Mouse (Mus musculus) urinary bladder, postnatal 36 days (tissue): Measurements from ENCODE around the gene Fam185a.

Experiments
- DNase-seq, 2 experiments: peaks; one replicate each; pipeline ENCODE4 v3.0.0; 2022; ENCODE audit warnings: low spot score in 2 of 2, mixed read lengths in 1 of 2

The Fam185a gene

DNA sequence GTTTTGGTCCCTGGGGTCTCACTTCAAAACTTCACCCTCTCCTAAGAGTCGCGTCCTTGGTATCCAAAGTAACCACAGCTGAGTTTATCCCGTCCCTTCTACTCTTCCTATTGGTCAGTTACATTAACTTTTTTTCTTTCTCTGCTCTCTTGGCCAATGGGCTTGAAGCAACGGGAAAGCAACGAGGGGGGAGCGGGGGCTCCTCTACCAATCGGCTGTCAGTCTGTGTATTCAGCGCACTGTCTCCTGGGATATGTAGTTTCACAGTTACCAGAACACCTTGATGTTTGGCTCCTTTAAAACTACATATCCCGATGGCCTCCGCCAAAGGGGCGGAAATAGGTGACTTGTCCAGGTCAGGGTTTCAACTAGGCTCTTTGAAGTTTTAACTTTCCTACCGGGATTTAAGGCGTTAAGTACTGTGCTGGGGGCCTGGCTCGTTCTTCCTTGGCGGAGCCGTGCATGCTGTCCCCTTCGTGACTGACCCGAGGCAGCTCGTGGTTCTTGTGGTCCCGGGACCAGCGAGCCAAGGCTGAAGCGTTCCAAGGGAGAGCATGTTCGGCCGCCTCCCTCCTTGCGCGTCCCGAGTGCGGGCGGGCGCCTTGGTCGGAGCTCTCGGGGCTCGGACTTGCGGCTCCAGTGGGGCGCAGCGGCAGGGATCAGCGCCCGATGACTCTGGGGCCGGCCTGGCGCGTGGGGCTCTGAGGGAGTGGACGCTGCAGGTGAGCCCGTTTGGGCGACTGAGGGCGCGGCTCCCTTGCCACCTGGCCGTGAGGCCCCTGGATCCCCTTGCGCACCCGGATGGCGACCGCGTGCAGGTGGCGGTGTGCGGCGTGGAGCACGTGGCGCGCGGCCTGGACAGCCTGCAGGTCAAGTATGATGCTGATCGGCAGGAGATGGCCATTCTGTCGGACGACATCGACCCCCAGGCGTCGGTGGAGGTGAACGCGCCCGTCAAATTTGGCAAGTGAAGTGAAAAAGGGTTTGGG is at the start of gene Fam185a, which contains the start of gene Ccdc146:
Gene Fam185a, plus strand, starts transcription at position 345 of the 989 bp plus-strand sequence.
Gene Ccdc146, minus strand, starts transcription at position 64 of the 989 bp plus-strand sequence.
- DNase-seq: peak; percentile 86 to 92

DNA sequence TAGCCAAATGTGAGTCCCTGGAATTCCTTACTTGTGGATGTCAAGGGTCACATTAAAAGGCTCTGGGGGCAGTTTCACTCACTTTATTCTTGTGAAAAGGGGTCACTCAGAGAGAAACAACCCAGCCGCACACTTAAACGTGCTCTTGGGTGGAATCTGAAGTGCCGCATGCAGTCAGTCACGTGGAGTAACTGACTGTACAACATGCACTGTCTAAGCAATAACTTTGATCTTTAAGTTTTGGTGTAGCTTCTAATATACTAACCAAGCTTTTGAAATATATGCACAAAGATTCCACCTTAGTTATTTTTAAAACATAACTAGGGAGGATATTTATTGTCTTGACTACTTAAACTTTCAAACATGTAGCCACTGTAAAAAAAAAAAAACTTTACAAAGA is 47.8 kb upstream of the Fam185a start:
- no peak for DNase-seq

DNA sequence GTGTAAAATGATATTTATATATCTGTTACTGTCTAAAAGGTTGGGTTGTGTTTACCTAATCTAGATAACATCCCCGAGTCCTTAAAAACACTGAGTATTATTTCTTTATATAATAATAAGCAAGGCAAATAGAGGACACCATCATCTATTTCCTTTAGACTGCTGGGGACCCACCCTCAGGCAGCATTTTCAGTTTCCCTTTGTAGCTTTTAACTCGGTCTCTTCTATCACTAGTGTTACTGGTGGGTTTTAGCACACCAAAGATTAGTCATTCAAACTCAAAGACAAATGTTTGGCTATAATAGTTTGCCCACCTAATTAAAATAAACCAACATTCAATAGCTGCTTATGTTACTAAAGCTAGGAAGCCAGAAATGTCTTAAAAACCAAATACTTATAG is 46.4 kb upstream of the Fam185a start:
- no peak for DNase-seq

DNA sequence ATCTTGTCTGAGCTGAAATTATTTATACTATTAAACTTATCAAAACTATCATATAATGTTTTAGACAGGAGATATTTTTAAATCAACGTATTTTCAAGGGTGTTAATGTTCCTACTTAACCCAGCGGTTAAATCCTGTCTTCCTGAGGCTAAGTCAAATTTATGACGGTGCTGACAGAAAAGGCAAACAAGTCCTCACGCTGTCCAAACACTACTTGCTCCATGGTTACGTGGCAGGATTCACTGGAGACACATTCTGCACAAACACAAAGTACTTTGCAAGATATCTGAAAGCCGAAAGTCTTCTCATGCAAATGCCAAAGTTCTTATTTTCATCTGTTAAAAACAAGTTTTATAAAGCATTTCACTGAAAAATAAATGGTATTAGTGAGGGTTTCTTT is 42.8 kb upstream of the Fam185a start:
- no peak for DNase-seq

DNA sequence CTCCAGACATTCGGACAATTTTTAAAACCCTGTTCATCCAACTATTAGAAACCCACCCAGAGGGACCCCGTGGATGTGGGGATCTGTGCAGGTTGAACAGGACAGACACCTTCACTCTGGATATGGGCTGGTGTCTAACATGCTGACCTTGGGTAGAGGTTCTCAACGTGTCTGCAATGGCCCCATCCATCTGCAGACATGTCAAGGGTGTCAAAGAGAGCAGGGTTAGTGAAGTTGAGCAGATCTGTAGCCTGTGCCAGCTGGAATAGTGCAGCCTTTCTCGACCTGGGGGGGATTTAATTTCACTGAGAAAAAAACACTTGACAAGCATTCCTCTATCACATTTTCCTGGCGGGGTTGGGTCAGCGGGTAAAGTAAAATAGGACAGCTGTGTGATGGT is 42.1 kb upstream of the Fam185a start:
- no peak for DNase-seq

DNA sequence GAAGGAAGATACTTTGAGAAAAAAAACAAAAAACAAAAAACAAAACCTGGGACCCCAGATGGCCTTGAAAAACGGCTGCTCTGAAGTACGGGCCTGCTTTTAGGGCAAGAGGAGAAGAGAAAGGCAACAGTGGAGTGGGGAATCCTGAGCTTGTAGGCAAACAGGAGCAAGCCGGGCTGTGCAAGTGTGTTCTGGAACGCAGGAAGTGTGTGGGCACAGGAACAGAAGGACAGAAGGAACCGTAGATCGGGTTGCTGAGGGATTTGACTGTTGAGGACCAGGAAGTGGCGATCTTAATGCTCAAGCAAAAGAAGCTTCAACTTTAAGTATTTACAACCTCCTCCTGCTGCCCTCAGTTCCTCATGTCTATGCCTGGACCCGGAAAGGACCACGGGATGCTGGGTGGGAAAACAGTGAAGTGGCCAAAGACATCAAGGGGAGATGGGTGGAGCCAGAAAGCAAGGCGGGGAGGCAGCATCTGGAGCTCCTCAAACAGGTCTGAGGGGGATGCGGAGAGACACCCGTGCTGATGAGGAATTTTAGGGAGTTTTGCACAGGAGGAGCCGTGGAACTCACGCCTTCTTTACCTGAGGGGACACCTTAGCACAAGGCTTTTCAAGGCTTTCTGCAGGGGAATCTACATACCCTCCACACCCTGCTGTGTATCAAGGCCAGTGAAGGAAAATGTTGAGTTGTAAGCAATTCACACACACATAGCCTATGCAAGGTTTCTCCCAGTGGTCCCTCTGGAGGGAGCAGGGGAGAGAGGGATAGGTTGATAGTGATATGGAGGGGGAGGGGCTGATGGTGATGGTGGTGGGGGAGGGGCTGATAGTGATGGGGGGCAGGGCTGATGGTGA is 41.1 kb upstream of the Fam185a start:
- DNase-seq: no peak

DNA sequence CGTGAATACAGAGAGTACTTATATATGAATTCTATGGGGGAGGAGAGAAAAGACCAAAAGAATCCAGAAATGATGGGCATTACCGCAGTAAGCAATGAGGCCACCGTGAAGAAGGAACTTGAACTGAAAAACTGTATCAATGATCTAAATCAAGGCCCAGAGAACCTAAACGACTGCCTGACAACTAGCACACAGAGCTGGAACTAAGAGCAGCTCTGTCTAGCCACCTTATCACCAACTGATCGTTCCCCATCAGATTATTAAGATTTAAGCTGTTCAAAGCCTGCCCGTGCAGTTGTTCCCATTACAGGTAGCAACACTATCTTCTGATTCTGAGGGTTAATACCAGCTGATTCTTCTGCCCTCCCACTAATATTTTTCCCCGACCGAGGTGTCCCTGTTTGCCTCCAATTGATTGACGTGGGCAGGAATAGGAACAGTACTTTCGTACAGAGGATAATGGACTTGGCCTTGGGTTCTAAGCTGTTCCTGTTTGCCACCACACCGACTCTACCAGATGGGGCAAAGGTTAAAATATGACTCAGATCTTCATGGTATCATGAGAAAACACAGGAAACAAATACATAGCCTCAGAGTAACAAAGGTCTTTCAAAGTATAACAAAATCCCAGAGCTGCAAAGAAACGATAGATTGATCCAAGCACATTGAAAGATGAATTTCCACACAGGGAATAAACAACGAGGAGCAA is 40.4 kb upstream of the Fam185a start:
- no peak for DNase-seq

DNA sequence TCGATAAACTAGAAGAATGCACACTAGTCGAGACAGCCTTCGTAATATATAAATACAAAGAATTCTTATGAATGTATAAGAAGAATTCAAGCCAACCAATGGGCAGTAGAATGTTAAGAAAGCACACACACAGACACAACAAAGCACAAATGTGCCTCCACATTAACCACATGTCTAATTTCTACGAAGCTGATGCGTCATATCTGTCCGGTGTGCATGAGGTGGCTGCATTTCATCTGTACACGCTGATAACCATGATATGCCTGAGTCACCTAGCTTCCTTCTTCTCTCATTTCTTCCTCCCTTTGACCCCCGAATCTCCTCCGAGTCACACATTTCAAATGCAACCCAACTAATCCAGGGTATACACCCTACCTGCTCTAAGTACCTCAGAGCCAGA is 39.8 kb upstream of the Fam185a start:
- no peak for DNase-seq

DNA sequence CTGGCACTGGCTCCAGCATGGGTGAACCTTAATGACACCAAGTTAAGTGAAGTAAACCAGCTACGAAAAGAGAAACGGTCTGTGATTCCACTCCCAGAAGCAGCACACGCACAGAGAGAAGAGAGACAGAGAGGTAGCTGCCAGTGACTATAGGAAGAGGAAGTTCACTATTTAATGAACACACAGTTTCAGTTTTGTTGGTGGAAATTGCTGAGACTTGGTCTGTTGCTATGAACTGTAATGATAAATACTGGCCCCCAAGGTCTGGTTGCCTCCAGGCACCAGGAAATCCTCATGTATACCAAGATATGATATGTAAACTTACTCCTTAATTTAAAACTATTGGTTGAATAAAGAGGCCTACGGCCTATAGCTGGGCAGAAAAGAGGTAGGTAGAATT is 38.3 kb upstream of the Fam185a start:
- DNase-seq: no peak

DNA sequence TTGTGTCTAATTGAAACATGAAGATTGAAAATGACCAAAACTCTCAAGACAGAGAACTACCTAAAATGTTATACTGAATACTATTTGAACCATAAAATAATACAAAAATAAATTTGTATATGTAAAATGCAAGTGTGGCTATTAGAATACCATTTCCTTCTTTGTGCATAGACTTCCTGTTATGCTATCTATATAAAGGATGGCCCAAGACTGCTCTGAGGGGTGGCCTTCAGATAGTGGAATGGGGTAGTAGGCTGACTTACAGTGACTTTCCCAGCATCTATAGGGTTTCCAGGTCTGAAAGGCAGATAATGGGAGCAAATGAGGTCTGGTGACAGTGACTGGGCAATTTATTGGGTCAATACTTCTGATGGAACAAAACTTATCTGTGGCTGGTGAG is 37.4 kb upstream of the Fam185a start:
- no peak for DNase-seq

DNA sequence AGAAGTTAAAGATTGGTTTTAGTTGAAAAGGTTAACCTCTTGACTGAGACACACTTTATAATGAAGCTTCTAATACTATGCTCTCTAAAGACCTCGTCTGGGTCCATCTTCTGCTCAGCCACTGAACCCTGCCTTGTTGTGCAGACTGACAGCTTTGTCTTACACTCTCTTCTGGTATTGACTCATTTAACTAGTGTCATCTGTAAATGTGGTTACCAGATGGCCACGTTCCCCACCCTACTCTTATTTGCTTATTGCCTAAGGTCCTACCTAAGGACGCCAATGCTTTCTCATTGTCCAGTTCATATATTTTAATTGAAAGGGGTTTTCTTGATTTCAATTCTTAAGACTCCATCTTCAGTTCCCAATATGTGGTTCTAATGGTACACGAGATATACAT is 35.9 kb upstream of the Fam185a start:
- no peak for DNase-seq

DNA sequence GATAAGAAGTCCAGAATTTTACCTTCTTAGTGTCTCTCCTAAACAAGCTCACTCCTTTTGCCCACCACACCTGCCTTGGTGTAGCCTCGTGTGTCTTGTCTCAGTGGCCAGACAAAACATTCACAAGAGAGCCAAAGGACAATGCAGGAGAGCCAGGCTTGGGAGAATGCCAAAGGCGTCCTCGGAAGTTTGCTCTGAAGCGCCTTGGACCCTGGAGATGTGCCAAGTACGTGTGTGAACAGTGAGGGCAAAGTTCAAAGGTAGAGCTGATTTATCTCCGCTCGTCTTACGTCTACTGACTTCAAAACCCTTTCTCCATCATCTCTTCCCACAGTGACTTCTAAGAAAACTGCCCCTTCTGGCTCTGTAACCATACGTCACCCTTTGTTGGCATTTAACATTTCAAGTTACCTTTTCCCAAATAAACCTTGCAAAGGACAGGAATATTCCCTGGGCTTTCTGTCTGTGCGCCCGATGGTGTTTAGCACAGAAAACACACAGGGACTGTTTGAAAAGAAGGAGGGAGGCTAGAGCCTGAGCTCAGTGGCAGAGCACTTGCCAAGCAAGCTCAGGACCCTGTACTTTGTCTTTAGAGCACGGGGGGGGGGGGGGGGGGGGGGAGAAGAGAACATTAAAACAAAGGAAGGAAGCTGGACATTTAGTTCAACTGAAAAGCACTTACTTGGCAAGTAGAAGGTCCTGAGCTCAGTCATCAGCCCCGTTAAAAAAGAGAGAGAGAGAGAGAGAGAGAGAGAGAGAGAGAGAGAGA is 33.0 kb upstream of the Fam185a start:
- no peak for DNase-seq

DNA sequence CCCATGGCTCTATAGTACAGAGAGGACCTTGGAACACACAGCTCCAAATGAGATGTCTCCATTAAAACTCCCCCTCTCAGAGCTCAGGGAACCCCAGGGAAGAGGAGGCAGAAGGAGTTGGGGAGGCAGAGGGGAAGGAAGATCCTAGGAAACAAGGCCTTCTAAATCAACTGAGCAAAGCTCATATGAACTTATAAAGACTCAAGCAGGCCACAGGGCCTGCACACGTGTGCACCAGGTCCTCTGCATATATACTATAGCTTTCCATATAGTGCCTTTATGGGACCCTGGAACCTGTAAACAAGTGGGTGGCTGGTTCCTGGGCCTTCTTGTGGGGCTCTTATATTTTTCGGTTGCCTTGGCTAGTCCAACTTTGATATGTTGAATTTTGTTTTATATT is 30.2 kb upstream of the Fam185a start:
- no peak for DNase-seq

DNA sequence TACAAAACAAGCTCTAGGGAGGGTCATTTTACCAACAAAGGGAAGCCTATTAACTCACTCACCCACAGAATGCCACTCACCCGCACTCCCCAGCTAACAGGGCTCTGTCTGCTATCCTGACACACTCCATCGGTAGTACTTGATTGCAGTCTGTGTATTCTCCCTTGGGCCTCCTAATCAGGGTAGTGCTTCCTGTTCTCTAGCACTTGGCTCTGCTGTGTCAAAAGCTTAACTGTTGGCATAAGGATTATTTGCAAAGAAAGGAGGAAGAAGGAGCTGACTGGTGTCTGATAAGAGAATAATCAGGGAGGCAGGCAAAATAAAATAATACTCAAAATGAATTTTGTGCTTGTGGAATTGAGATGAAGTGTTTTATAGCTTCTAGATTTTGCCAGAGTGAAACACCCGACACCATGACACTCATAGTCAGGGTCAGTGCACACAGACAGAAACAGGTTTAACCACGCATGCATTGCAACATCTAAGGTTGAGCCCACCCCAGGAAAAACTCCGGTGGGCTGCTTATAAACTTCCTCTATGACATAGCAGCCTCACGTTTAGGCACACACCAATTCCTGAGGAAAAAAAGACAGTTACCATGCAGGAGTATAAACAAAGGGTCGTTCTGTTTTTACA is 29.4 kb upstream of the Fam185a start:
- DNase-seq: no peak

DNA sequence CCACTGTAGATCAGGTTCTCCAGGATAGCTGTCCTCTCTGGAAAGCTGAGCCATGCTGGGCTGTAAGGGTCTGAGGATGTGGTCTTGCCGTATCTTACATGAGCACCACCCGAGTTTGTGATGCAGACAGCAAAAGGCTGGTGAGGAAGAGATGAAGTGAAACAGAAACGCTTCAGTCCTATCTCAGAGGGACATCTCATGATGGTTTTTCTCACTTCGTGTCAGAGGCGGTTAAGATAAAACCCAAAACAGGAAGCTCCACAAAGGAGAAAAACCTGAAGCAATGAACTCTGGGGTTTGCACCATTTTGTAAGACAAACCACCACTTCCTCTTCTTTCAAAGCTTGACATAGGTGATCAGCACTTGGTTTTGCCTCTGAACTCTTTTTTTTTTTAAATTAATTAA is 13.5 kb upstream of the Fam185a start:
- no peak for DNase-seq

DNA sequence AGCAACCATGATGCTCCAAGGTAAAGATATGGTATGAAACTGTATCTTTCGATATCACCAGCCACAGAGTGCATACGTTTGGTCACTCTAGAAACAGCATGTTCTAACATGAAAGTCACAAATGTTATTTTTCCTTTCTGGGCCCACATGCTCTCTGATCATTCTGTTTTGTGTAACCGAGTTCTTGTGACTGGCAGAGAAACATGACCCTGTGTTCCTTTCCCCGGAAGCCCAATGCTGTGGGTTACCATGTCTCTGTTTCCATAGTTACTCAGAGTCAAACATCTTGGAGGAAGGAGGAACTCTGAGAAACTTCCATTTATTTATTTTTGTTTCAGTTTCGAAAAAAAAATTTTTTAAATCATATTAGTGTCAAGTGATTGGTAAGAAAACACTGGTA is 12.7 kb upstream of the Fam185a start:
- DNase-seq: no peak

DNA sequence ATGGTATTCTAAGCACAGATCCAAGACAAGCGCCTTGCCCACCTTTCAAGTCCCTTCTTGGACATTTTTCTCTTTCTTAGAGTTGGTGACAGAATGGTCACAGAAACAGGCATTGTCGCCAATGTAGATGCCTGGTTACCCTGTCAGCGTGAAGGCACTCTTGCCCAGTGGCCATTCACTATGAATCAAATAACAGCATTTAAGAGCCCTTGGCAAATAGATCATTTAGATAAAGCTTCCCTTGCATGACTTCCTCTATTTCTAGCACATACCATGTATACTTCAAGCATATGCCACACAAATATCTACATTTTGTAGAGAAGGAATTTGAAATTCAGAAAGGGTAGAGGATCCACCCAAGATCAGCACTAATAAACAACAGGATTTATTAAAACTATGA is 11.4 kb upstream of the Fam185a start:
- DNase-seq: no peak

DNA sequence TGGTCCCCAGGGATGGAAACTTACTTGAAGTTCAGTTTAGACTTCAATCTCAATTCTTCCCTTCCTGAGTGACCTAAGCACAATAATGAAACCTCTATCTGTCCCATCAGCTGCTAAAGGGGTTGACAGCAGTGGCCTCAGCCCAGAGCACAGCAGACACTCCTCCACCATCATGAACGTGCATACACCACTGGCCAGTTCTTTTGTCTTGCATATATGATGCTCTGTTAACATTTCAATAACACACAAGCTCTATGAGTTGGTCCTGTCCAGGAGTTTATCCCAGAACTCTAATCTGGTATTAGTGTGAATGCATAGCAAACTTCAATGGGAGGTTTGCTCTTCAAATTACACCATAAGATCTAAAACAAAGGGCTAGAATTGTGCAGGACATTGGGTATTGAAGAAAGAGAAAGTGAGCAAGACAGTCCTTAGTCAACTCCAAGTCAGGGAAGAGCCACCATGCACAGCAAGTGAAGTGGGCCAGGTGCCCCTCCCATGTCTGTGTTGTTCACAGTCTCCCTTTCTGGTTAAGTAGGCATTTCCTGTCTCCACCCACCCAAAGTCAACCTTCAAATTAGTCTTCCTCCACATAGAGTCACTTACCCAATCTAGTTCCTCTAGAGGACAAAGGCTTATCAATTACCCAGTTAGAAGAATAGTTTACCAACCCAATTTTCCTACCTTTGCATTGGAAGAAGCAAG is 10.5 kb upstream of the Fam185a start:
- DNase-seq: no peak

DNA sequence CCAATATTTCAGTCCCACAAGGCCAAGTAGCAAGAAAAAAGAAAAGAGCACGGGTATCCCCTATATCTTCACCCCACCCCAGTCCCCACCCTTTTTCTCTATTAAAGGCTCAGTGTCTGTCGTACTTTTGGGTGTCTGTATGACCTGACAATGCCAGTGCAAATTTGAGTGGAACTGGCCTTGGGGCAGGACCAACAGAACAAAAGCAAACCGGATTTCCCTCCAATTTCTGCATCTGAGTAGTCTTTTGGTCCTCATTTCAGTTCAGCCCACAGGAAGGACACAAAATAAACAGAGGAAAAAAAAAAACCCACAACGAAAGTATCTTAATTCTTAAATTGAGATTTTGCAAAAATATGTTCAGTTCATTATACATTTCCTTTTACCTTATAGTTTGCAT is 6.1 kb upstream of the Fam185a start:
- DNase-seq: no peak

DNA sequence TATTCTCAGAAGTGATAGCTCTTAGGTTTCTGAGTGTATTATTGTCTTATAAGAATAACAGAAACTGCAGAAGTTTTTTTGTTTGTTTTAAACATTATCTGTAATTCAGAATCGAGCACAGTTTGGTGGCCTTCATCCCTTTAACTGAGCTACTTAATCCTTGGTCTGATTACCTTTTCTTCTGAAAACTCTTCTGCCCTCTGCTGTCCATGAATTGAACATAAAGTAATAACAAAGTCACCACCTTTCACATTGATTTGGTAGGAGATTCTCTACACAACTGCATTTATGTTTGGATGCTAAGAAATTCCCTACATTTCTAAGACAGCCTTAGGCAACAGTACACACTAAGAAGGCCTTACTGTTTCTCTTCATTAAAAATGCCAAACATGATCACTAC is 4.1 kb upstream of the Fam185a start:
- no peak for DNase-seq
